Mouse (Mus musculus) C2C12 (cell line): ENCODE measurements around the gene 2310022B05Rik. TPM values are rescaled to one million over a fixed set of nuclear protein-coding genes. Genes with fewer than 3 reads are reported as not detected.

Experiments used
- H3K27me3 ChIP-seq: one replicate; pipeline ENCODE4 v1.6.1; 2011; ENCODE audit not compliant: control insufficient read depth, insufficient read depth, insufficient read length
- H3K36me3 ChIP-seq: one replicate; pipeline ENCODE4 v1.6.1; 2011; ENCODE audit not compliant: control insufficient read depth, insufficient read depth
- H3K4me3 ChIP-seq: one replicate; pipeline ENCODE4 v1.5.1; 2011; ENCODE audit warnings: mild to moderate bottlenecking, control low read depth; ENCODE audit not compliant: poor library complexity, insufficient read depth, severe bottlenecking
- H3K79me2 ChIP-seq: one replicate; pipeline ENCODE4 v1.6.1; 2011; ENCODE audit not compliant: control insufficient read depth, insufficient read depth
- H3K79me3 ChIP-seq: one replicate; pipeline ENCODE4 v1.6.1; 2011; ENCODE audit warnings: low read depth, control low read depth
- H3ac ChIP-seq: one replicate; pipeline ENCODE3; 2011; ENCODE audit warnings: low read depth; ENCODE audit not compliant: control insufficient read depth, insufficient read length
- CEBPB ChIP-seq: IDR thresholded peaks from one replicate; pipeline ENCODE4 v1.6.1; 2011; ENCODE audit warnings: low read depth, mild to moderate bottlenecking, control low read depth, moderate library complexity
- CTCF ChIP-seq: IDR thresholded peaks from one replicate; pipeline ENCODE4 v1.5.1; 2011; ENCODE audit not compliant: control insufficient read depth, insufficient read depth, insufficient read length
- FOSL1 ChIP-seq: IDR thresholded peaks from one replicate; pipeline ENCODE4 v1.8.0; 2011; ENCODE audit warnings: mild to moderate bottlenecking, low read length; ENCODE audit not compliant: poor library complexity, insufficient read depth, severe bottlenecking
- MAX ChIP-seq: IDR thresholded peaks from one replicate; pipeline ENCODE4 v1.6.1; 2011; ENCODE audit warnings: mild to moderate bottlenecking, control low read depth
- MYOD1 ChIP-seq: IDR thresholded peaks from one replicate; pipeline ENCODE4 v1.6.1; 2011; ENCODE audit warnings: low read depth; ENCODE audit not compliant: control insufficient read depth, insufficient read length
- MYOG ChIP-seq: IDR thresholded peaks from one replicate; pipeline ENCODE4 v1.6.1; 2011; ENCODE audit not compliant: control insufficient read depth, insufficient read length; ENCODE audit errors: extremely low read depth
- USF1 ChIP-seq: IDR thresholded peaks from one replicate; pipeline ENCODE4 v1.6.1; 2011; ENCODE audit warnings: low read depth, mild to moderate bottlenecking, control low read depth, moderate library complexity
- polyA plus RNA-seq: library from polyadenylated mRNA; unstranded; fragments of >200 nt; fragmentation: generic; extraction: Trizol; gene quantifications from one replicate; pipeline ENCODE4 v1.2.1, GENCODE M21; 2012; ENCODE audit warnings: missing spikeins

2310022B05Rik gene
- polyA plus RNA-seq, 1 experiment: 52.1 TPM

DNA sequence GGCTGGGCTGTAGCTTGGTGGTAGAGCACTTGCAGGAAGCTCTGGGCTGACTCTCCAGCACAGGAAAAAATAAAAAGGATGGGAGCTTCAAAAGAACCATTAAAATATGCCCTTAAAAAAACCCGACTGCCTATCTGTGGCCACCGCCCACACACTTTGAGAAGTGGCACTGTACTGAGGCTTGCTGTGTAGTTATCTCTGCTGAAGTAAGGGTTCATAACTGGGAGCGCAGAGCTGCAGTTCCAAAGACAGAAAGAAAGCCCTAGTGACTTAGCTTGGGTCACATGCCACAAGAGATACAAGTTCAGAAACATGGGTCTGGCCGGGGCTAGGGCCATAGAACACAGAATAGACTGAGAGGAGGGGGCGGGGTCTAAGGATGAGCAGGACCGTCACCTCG is 5.2 kb downstream of the 2310022B05Rik start:
- TF ChIP-seq FOSL1 (no peak), CTCF (no peak), CEBPB (no peak), MAX (no peak), USF1 (no peak), MYOD1 (no peak)
- Histone ChIP-seq H3K79me3 (peaks cover 65% of the 10 kb centered on the region), H3K36me3 (peaks cover 17% of the 10 kb centered on the region), H3K79me2 (peaks cover 94% of the 10 kb centered on the region), H3K27me3 (no peaks in the 10 kb centered on the region), H3ac (no peak overlapping the region), H3K4me3 (no peak overlapping the region)

DNA sequence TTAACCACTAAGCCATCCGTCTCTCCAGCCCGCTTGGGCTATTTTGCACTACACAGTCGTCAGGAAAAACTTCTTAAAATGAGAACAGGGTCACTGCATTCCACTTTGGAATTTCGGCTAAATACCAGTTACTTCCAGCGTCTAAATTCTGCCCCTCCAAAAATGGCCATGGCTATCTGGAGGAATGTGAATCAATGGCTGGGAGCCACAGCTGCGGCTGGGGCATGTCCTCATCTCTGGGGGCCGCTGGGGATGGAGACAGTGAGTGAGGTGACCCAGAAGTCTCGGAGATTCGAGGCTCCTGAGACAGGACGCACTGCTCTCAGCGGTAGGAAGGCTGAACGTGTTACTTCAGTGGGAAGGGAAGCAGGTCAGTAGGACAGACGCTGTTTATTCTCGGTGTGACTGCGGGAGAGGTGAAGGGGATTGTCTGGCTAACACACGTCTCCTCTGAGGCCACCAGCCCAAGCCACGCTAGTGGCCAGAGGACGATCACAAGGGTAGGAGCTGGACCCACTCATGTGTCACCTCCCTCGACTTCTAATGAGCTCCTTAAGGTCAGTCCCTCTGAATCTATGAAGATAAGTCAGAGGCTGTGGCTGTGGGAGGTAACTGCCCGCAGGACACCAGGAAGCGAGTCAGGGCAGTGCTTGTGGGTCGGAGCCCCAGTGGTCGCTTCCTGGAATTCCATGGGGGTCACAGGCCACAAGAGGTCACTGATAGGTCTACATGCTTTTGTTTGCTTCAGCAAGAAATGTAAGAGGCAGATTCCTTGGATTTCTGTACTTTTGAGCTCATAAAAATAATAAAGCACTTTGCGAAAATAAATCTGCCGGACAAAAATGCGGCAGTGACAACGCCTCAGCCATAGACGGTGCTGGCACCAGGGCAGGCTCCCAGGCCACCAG is 9.3 kb downstream of the 2310022B05Rik start:
- Histone ChIP-seq H3K79me2 (peaks cover 69% of the 10 kb centered on the region), H3K36me3 (peaks cover 16% of the 10 kb centered on the region), H3K27me3 (no peaks in the 10 kb centered on the region), H3ac (no peak overlapping the region), H3K4me3 (no peak overlapping the region), H3K79me3 (peaks cover 39% of the 10 kb centered on the region)
- TF ChIP-seq USF1: no peak
- no peak for TF ChIP-seq MAX
- no peak for TF ChIP-seq FOSL1
- TF ChIP-seq CTCF: no peak
- no peak for TF ChIP-seq MYOG
- no peak for TF ChIP-seq CEBPB
- TF ChIP-seq MYOD1: no peak

GRCm38 (mm10) chr8:124652546-124652945 is 10.6 kb downstream of the 2310022B05Rik start:
- TF ChIP-seq MAX: no peak
- TF ChIP-seq CEBPB: no peak
- no peak for TF ChIP-seq FOSL1
- TF ChIP-seq MYOD1: no peak
- no peak for TF ChIP-seq MYOG
- TF ChIP-seq USF1: no peak
- TF ChIP-seq CTCF: no peak
- Histone ChIP-seq H3K36me3 (peaks cover 16% of the 10 kb centered on the region), H3K27me3 (no peaks in the 10 kb centered on the region), H3K79me3 (peaks cover 31% of the 10 kb centered on the region), H3K79me2 (peaks cover 56% of the 10 kb centered on the region), H3ac (no peak overlapping the region), H3K4me3 (no peak overlapping the region)

GRCm38 (mm10) chr8:124651776-124652175 is 11.4 kb downstream of the 2310022B05Rik start:
- TF ChIP-seq FOSL1: no peak
- peaks cover 55% of the 10 kb centered on the region for H3K79me2 ChIP-seq
- H3ac ChIP-seq: no peak overlapping the region
- H3K27me3 ChIP-seq: no peaks in the 10 kb centered on the region
- H3K36me3 ChIP-seq: peaks cover 16% of the 10 kb centered on the region
- peaks cover 27% of the 10 kb centered on the region for H3K79me3 ChIP-seq
- no peak overlapping the region for H3K4me3 ChIP-seq

DNA sequence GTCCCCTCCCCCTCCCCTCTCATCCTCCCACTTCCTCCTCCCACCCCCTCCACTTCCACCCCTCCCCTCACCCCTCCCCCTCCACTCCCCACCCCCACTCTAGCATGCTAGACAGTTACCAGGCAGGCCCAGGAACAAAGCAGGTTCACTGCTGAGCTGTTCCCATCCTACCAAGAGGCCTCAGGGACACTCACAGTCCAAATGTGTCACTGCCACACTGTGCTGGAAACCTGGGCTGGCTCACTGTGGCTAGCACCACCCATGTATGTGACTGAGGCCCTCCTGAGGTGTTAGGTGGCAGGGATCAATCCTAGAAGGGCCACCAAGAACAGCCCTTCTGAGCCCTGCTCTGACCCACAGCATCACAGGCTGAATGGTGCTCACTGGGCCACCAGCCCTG is 14.9 kb downstream of the 2310022B05Rik start:
- TF ChIP-seq CTCF (no peak), MYOD1 (no peak), CEBPB (no peak), USF1 (no peak), MAX (no peak), FOSL1 (no peak), MYOG (no peak)
- Histone ChIP-seq H3K27me3 (no peaks in the 10 kb centered on the region), H3ac (no peak overlapping the region), H3K79me2 (peaks cover 43% of the 10 kb centered on the region), H3K36me3 (peaks cover 13% of the 10 kb centered on the region), H3K79me3 (peaks cover 7% of the 10 kb centered on the region), H3K4me3 (no peak overlapping the region)

GRCm38 (mm10) chr8:124643540-124644339 is 19.4 kb downstream of the 2310022B05Rik start:
- peaks cover 16% of the 10 kb centered on the region for H3K79me3 ChIP-seq
- H3K4me3 ChIP-seq: no peak overlapping the region
- TF ChIP-seq FOSL1: peak; percentile 61
- peak; percentile 46 for TF ChIP-seq MYOD1
- TF ChIP-seq MAX: peak; percentile 90
- TF ChIP-seq CEBPB: no peak
- H3ac ChIP-seq: peak overlapping the region; percentile 55
- H3K79me2 ChIP-seq: peaks cover 54% of the 10 kb centered on the region
- no peaks in the 10 kb centered on the region for H3K27me3 ChIP-seq
- H3K36me3 ChIP-seq: peaks cover 20% of the 10 kb centered on the region
